Mouse (Mus musculus): ENCODE results near the gene Gm49405.

Gm49405 gene

DNA sequence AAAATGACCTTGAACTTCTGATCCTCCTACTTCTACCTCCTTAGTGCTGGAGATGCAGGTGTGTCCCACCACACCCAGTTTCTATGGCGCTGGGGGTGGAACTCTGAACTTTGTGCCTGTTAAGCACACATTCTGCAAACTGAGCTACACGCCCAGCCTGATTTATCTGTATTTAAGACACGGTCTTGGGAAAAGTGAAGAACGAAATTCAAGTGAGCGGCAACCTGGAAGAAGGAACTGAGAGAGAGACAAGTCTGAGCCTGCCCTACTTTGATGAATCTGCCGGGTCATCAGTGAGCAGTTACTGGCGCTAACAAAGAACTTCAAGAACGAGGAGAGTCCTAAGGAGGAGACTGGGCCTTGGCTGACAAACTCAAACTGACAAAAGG, 46.4 kb downstream of the Gm49405 start:
- CTCF ChIA-PET, result interaction anchor here (0.6 to 2.4 kb wide), 2 partner anchors 28 to 200 kb away, joined by 3 to 11 read pairs; no protein-coding TSS in a partner anchor

DNA sequence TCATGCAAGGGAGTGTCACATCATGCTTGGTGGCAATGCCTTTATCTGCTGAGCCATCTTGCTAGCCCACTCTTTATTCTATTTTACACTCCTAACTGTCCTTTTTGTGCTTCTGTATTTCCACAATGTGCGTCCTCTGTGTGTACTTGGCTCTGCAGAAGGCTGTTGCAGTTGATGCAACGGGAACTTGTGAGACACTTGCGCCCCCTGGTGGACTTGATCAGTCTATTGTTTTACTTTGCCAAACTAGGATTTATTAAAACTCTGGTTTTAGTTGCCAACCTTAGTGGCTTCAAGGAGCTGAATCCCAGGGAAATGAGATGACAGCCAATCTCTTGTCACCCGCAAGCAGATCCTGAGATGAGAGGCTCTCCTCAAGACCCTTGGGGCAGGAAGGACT, 47.4 kb downstream of the Gm49405 start:
- CTCF ChIA-PET, result interaction anchor here (1.0 to 2.4 kb wide), 3 partner anchors 9 to 48 kb away, joined by 4 to 11 read pairs (median 5); partner anchors contain the start of genes Gm49405 and Nudt8

DNA sequence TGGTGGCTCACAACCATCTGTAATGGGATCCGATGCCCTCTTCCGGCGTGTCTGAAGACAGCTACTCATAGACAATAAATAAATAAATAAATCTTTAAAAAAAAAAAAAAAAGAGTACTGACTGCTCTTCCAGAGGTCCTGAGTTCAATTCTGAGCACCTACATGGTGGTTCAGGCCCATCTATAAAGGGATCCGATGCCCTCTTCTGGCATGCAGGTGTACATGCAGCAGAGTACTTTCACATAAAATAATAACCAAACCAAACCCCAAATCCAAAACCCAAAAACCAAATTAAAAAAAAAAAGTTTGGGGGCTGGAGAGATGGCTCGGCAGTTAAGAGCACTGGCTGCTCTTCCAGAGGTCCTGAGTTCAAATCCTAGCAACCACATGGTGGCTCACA, 48.6 kb downstream of the Gm49405 start:
- CTCF ChIA-PET, result interaction anchor here (0.6 to 2.4 kb wide), 4 partner anchors 30 to 558 kb away, joined by 3 to 11 read pairs (median 5); no protein-coding TSS in a partner anchor

GRCm38 (mm10) chr19:4051016-4051415, 50.6 kb downstream of the Gm49405 start:
- CTCF ChIA-PET, result no interaction called here

DNA sequence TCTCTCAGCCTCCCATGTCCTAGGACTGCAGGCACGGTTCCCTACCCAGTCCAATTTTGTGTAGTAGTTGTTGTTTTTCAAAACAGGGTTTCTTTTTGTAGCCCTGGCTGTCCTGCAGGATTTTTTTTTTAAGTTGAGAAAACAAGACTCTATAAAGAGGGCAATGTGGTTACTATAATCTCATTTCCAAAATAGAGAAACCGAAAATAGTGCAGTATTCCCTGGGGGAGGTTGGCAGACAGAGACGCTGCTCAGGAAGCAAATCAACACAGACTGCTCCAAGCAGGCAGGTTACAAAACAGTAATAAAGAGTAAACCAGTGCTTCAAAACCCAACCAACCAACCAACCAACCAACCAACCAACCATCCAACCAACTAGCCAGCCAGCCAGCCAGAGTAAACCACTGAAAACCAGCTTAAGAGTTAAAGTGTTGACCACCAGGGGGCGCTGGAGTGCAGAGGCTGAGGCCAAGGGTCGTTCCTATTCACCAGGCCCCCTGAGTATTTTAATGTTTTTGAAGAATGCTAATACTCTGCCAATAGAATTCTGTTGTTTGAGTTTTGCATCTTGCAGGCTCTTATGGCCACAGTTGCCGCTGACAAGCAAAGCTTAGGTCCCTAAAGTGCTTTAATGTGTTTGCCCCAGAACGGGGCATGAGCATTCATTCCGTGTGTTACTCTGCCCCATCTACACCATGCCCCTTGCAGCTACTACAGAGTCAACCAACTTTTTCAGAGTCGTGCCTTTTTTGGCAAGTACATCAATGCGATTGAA, 51.5 kb downstream of the Gm49405 start:
- CTCF ChIA-PET, result interaction anchor here (0.6 to 1.3 kb wide), 6 partner anchors 8 to 253 kb away, joined by 3 to 4 read pairs (median 3); partner anchors contain the start of gene Rad9a

GRCm38 (mm10) chr19:4052516-4053030, 52.1 kb downstream of the Gm49405 start:
- CTCF ChIA-PET, result interaction anchor here (0.7 to 1.3 kb wide), 5 partner anchors 9 to 253 kb away, joined by 3 to 4 read pairs (median 3); partner anchors contain the start of gene Rad9a

- CTCF ChIA-PET, result no interaction called here
These were observed 54.2 kb downstream of the Gm49405 start for GRCm38 (mm10) chr19:4054613-4055012.

All from spleen, embryonic (tissue).